Mouse (Mus musculus) lung, embryonic 16.5 days (tissue): ENCODE results near the gene Mtcp1. TPM values are rescaled to one million over a fixed set of nuclear protein-coding genes. Genes with fewer than 3 reads are reported as not detected.

Experiments used
- ATAC-seq: fragments of 200-750 bp; cut with Nextera tagmentation; 2 replicates; pipeline ENCODE4 v1.8.0; 2017; ENCODE audit warnings: low read depth, mild to moderate bottlenecking, moderate library complexity
- H3K27ac ChIP-seq: fragments of 300-500 bp; sonication (generic); 2 replicates; pipeline ENCODE4 v1.5.1; 2014; ENCODE audit warnings: mild to moderate bottlenecking, control low read depth, low read length
- H3K27me3 ChIP-seq: fragments of 300-500 bp; sonication (generic); 2 replicates; pipeline ENCODE4 v1.6.1; 2014; ENCODE audit warnings: low read depth, low read length, mixed read lengths; ENCODE audit not compliant: control insufficient read depth, insufficient read depth
- H3K36me3 ChIP-seq: fragments of 300-500 bp; sonication (generic); 2 replicates; pipeline ENCODE4 v1.6.1; 2014; ENCODE audit warnings: low read length; ENCODE audit not compliant: control insufficient read depth, insufficient read depth
- H3K4me1 ChIP-seq: fragments of 300-500 bp; sonication (generic); replicated peaks from 2 replicates; pipeline ENCODE4 v1.6.1; 2014; ENCODE audit warnings: low read length, mixed read lengths; ENCODE audit not compliant: control insufficient read depth, insufficient read depth
- H3K4me2 ChIP-seq: fragments of 300-500 bp; sonication (generic); 2 replicates; pipeline ENCODE4 v1.6.1; 2014; ENCODE audit warnings: low read depth, low read length, control low read depth
- H3K4me3 ChIP-seq: fragments of 300-500 bp; sonication (generic); 2 replicates; pipeline ENCODE4 v1.5.1; 2014; ENCODE audit warnings: mild to moderate bottlenecking, low read length, control low read depth
- H3K9ac ChIP-seq: fragments of 300-500 bp; sonication (generic); 2 replicates; pipeline ENCODE4 v1.6.1; 2014; ENCODE audit warnings: low read length, control low read depth
- H3K9me3 ChIP-seq: fragments of 300-500 bp; sonication (generic); 2 replicates; pipeline ENCODE4 v1.6.1; 2016; ENCODE audit warnings: low read length; ENCODE audit not compliant: control insufficient read depth
- WGBS: fragments of 180-500 bp; shearing (Covaris S2); extraction: QIAGEN DNeasy Blood & Tissue Kit; methylation state at CpG from one replicate; pipeline ENCODE4 v1.1.7; 2014; 5-methylcytosine and 5-hydroxymethylcytosine counted together
- polyA plus RNA-seq: library from polyadenylated mRNA; unstranded; fragments of >200 nt; fragmentation: Nextera tagmentation; extraction: Ambion mirVana; gene quantifications from 2 replicates; pipeline ENCODE4 v1.2.1, GENCODE M21; 2015

The Mtcp1 gene
- polyA plus RNA-seq, 1 experiment from 2014 or later, result 11.9 TPM

DNA sequence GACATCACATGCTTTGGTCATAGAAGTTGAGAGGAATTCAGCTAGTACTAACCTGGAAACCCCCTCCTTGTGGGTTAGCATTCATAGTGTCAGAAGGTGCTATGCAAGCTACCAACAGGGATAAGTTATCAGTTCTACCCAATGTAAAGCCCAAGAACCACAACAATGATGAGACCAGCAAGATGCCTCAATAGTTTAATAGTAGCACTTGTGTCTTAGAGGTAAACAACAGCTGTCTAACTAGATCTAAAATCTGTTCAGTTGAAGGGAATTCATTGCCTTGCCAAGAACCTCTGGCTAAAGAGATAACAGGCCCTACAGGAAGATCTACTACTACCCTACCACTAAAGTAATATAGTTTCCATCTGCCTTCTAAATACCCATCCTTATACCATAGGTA is 39.6 kb downstream of the Mtcp1 start:
- H3K4me2 ChIP-seq, result no peak overlapping the region
- no peaks in the 10 kb centered on the region for H3K36me3 ChIP-seq
- ATAC-seq, result no peak
- no peaks in the 10 kb centered on the region for H3K27me3 ChIP-seq
- H3K27ac ChIP-seq, result no peak overlapping the region
- no peaks in the 10 kb centered on the region for H3K4me1 ChIP-seq
- no peaks in the 10 kb centered on the region for H3K9me3 ChIP-seq
- no peak overlapping the region for H3K4me3 ChIP-seq
- H3K9ac ChIP-seq, result no peak overlapping the region

DNA sequence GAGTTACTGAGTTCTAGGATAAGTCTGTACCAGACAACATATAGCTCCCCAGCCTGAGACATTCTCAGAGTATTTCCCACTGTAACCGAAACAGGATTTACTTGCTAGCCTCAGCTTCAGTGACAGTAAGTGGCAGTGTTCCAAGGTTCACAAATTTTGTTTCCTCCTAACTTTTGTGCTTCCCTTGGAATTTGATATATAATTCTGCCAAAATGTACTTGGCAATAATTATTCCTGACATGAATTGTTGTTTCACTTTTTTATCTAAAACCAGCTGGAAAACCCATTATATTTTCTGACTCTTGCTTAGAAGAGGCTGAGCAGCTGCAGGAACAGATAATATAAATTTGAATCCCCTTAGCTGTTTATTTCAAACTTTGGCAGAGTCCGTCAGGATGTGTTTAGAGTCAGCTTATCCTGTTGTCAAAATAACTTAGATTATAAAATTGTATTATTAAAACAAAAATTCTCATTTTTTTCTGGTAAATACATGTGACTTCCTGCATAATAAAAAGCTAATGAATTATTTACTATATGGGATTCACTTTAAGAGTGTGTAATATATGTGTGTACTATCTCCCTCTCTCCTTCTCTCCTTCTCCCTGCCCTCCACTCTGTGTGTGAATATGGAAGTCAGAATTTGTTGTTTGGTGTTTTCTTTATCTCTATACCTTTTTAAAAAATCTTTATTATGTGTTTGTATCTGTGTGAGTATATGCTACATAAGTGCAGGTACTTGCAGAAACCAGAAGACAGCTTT is 43.5 kb downstream of the Mtcp1 start:
- no peaks in the 10 kb centered on the region for H3K36me3 ChIP-seq
- H3K4me2 ChIP-seq, result no peak overlapping the region
- no peaks in the 10 kb centered on the region for H3K27me3 ChIP-seq
- peak; percentile 94 for ATAC-seq
- H3K4me1 ChIP-seq, result no peaks in the 10 kb centered on the region
- H3K4me3 ChIP-seq, result no peak overlapping the region
- whole genome bisulfite sequencing, result 41% methylated on average over 2 of the region's 2 CpGs
- H3K27ac ChIP-seq, result peak overlapping the region; percentile 70; the same call in 1 of the 2 replicates
- H3K9me3 ChIP-seq, result no peaks in the 10 kb centered on the region
- H3K9ac ChIP-seq, result no peak overlapping the region

DNA sequence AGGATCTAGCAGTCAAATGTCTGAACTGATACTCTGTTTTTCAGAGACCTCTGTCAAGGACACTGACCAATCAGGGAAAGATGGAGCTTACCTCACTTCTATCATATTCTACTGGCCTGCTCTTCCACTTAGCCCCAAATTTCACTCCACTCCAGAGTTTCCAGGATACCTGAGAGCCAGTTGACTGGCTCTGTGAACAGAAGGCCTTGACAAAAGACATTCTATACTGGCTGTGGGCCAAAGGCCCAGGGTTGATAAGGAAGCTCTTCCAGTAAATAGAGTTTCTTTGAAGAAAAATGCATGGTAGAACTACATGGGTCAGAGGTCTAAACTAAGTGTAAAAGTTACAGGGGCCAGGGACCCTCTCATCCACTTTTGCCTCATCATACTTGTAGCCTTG is 46.2 kb downstream of the Mtcp1 start:
- Histone ChIP-seq H3K27ac (no peak overlapping the region), H3K9ac (no peak overlapping the region), H3K4me3 (no peak overlapping the region), H3K27me3 (no peaks in the 10 kb centered on the region), H3K4me2 (no peak overlapping the region), H3K4me1 (no peaks in the 10 kb centered on the region), H3K36me3 (no peaks in the 10 kb centered on the region), H3K9me3 (no peaks in the 10 kb centered on the region)
- no peak for ATAC-seq

Other genes starting within 250 kb of the Mtcp1 start
- gene Fundc2, start 34.2 kb downstream of the Mtcp1 start, polyA plus RNA-seq, result 72.9 and 73.4 TPM in 2 replicates
- gene F8, start 34.0 kb downstream of the Mtcp1 start, polyA plus RNA-seq, result 2.2 and 2.4 TPM in 2 replicates
- 22.2 and 25.3 TPM in 2 replicates for gene Cmc4, start within 50 bp of the Mtcp1 start, polyA plus RNA-seq
- gene Brcc3, start within 50 bp of the Mtcp1 start, polyA plus RNA-seq, result 59.6 and 60.7 TPM in 2 replicates
- gene Vbp1, start 97.7 kb upstream of the Mtcp1 start, polyA plus RNA-seq, result 158 and 170 TPM in 2 replicates
- 1.1 TPM in 2 replicates for gene Rab39b, start 161.6 kb upstream of the Mtcp1 start, polyA plus RNA-seq